Mouse (Mus musculus): ENCODE data around the gene Cdh23.

DNA sequence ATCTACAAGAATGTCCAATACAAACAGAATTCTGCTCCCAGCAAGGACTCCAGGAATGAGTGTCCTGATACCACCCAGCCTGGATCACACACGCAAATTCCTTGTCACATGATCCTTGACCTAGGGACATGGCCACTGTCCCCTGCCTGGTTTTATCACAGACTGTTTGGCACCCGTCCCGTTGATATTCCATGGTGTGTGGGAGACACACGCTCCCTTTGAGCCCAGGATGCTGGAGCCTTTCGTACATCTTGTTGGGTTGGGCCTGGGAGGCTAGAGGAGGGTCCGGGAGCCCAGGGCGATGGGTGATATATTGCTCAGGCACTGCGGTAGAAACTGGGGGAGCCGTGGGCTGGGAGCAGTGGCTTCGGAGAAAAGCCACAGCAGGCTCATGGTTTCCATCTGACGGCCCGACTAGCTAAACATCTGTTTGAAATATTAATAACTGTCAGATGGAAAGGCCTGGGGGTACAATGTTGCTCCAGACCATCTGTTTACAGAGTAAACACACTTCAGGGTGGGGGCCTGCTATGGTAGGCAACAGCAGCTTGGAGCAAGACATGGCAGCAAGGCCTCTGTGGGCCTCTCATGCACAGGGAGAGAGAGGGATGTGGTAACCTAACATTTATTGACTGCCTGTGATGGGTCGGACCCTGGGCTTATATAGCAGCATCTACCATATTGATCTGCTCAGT, 232.2 kb downstream of the Cdh23 start:
- TF ChIP-seq POLR2A (IDR thresholded peaks at IDR 0.05; ENCODE audit: insufficient read depth, low read depth, low read length) (no peak), CTCF (IDR thresholded peaks at IDR 0.05; ENCODE audit: insufficient read depth, low read depth, low read length) (no peak)
